ENCODE assay signal across 8 mouse cellular contexts in the genomic region with DNA sequence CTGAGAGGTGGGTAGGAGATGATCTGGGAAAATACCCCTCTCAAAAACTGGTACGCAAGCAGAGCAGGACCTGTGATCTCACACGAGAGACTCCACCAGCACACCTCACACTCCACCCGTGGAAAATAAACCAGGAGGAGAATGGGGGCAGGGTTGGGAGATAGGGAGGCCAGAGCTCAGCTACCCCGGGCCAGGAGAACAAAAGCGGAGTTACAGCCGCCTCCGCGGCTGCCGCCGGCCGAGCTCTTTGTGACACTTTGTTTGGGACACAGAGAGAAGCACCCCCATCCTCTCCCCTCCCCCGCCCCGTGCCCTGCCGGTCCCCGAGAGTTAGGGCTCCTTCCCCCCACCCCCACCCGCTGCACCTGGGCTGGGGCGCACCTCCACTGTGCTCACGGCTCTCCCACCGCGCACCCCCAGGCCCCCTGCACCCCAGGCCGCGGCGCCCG. TPM values are rescaled to one million over a fixed set of nuclear protein-coding genes. Genes with fewer than 3 reads are reported as not detected.
DNase-seq lines count a peak whose midpoint lies in the region; ATAC-seq and TF ChIP-seq lines count a peak whose summit lies in the region.

No protein-coding gene starts in this region.

- peak overlapping the region; percentile 96 for H3K27ac ChIP-seq in limb, embryonic 11.5 days (replicated peaks; ENCODE audit: low read depth, low read length)
- H3K27ac ChIP-seq in midbrain, postnatal 0 days (ENCODE audit: low read depth, low read length): peak overlapping the region; percentile 92

- H3K9ac ChIP-seq in limb, embryonic 11.5 days (ENCODE audit: low read length): peak overlapping the region; percentile 92
- H3K9ac ChIP-seq in midbrain, postnatal 0 days (replicated peaks; ENCODE audit: low read length, poor library complexity, severe bottlenecking): peak overlapping the region; percentile 89

- peak; percentile 60 for DNase-seq in left cerebral cortex, postnatal 4 days
- DNase-seq in left cerebral cortex, adult 8-10 months (ENCODE audit: low spot score in 2 of 2): no peak
- peak; percentile 72 for DNase-seq in cerebellum, adult 11-12 months
- DNase-seq in forelimb bud, embryonic 11.5 days (ENCODE audit: low read depth, low spot score): peak; percentile 31
- DNase-seq in limb, embryonic 11.5 days (ENCODE audit: low spot score): peak; percentile 69
- no peak for DNase-seq in midbrain, postnatal 0 days (ENCODE audit: low spot score)
- no peak for DNase-seq in frontal cortex, postnatal 14 days (ENCODE audit: low spot score in 2 of 2)
- no peak for DNase-seq in left cerebral cortex, postnatal 14 days (ENCODE audit: low spot score in 2 of 2)

- H3K9me3 ChIP-seq in limb, embryonic 11.5 days (ENCODE audit: control insufficient read depth, low read length): no peaks in the 10 kb centered on the region
- H3K9me3 ChIP-seq in midbrain, postnatal 0 days (ENCODE audit: low read length): no peaks in the 10 kb centered on the region

- WGBS in limb, embryonic 11.5 days: 2% methylated on average over 17 of the region's 24 CpGs
- WGBS in midbrain, postnatal 0 days: 2% methylated on average over 19 of the region's 24 CpGs

- intact Hi-C loops in left cerebral cortex, postnatal 4 days (cut with DNase I): no loop called here
- intact Hi-C loops in left cerebral cortex, postnatal 14 days (cut with DNase I): no loop called here

- TF ChIP-seq CTCF in midbrain, postnatal 0 days (IDR thresholded peaks at IDR 0.05): no peak

- ATAC-seq in limb, embryonic 11.5 days (ENCODE audit: insufficient number of reproducible peaks, low FRiP score, low TSS enrichment, low read depth): peak; percentile 22
- 0 out of 2 replicates have a peak, but pooled peaks have one; percentile 8 for ATAC-seq in midbrain, postnatal 0 days (ENCODE audit: low FRiP score)

- H3K4me3 ChIP-seq in limb, embryonic 11.5 days (ENCODE audit: low read depth, low read length): peak overlapping the region; percentile 70
- H3K4me3 ChIP-seq in midbrain, postnatal 0 days (ENCODE audit: low read depth, low read length): peak overlapping the region; percentile 66

- H3K36me3 ChIP-seq in limb, embryonic 11.5 days (ENCODE audit: control insufficient read depth, insufficient read depth, low read length): no peaks in the 10 kb centered on the region; the same call in 1 of the 2 replicates
- peaks cover 6% of the 10 kb centered on the region; the same call in 1 of the 2 replicates for H3K36me3 ChIP-seq in midbrain, postnatal 0 days (ENCODE audit: insufficient read depth, low read length)

- peaks cover 37% of the 10 kb centered on the region for H3K4me1 ChIP-seq in limb, embryonic 11.5 days (ENCODE audit: control insufficient read depth, insufficient read depth, low read length)
- peaks cover 27% of the 10 kb centered on the region for H3K4me1 ChIP-seq in midbrain, postnatal 0 days (ENCODE audit: insufficient read depth, low read length)

- H3K4me2 ChIP-seq in limb, embryonic 11.5 days (ENCODE audit: low read depth, severe bottlenecking): peak overlapping the region; percentile 58
- H3K4me2 ChIP-seq in midbrain, postnatal 0 days (ENCODE audit: low read depth, low read length, poor library complexity, severe bottlenecking): peak overlapping the region; percentile 81

- no peaks in the 10 kb centered on the region for H3K27me3 ChIP-seq in limb, embryonic 11.5 days (ENCODE audit: control insufficient read depth, insufficient read depth, low read length)
- no peaks in the 10 kb centered on the region for H3K27me3 ChIP-seq in midbrain, postnatal 0 days (ENCODE audit: insufficient read depth, low read length)

RNA-seq across cellular contexts. Expression of gene Tmem253, which starts 1.7 kb away (rescaled TPM):
- total RNA-seq in left cerebral cortex, postnatal 4 days (2021): under 1 TPM in 1 of 2 experiments, not detected in 1; 0.38 TPM
- total RNA-seq in left cerebral cortex, adult 8-10 months (2022): under 1 TPM in 2 of 4 experiments, not detected in 2; 0.51 to 0.59 TPM
- polyA plus RNA-seq in limb, embryonic 11.5 days (2014; fragmentation: Nextera tagmentation; extraction: Ambion mirVana): 0.60 and 1.3 TPM in 2 replicates
- not detected in 2 replicates for total RNA-seq in midbrain, postnatal 0 days (2014; rRNA removed)
- 0.18 and 0.81 TPM in 2 replicates for polyA plus RNA-seq in midbrain, postnatal 0 days (2015; fragmentation: Nextera tagmentation; extraction: Ambion mirVana)
- total RNA-seq in left cerebral cortex, postnatal 14 days (2021): under 1 TPM; 0.36 to 0.77 TPM

RNA-seq across cellular contexts. Expression of gene Zfp219, which starts 6.7 kb away (rescaled TPM):
- total RNA-seq in left cerebral cortex, postnatal 4 days (2021): 10 to 100 TPM; 32.3 to 36.7 TPM
- 10 to 100 TPM; 35.8 to 44.1 (median 42.2) TPM for total RNA-seq in left cerebral cortex, adult 8-10 months (2022)
- 51.6 and 52.0 TPM in 2 replicates for polyA plus RNA-seq in limb, embryonic 11.5 days (2014; fragmentation: Nextera tagmentation; extraction: Ambion mirVana)
- total RNA-seq in midbrain, postnatal 0 days (2014; rRNA removed): 60.4 and 65.5 TPM in 2 replicates
- 23.5 TPM in 2 replicates for polyA plus RNA-seq in midbrain, postnatal 0 days (2015; fragmentation: Nextera tagmentation; extraction: Ambion mirVana)
- 10 to 100 TPM; 29.5 to 33.6 TPM for total RNA-seq in left cerebral cortex, postnatal 14 days (2021)

RNA-seq across cellular contexts. Expression of gene Olfr221, which starts 28.5 kb away (rescaled TPM):
- total RNA-seq in left cerebral cortex, postnatal 4 days (2021): not detected
- total RNA-seq in left cerebral cortex, adult 8-10 months (2022): not detected
- polyA plus RNA-seq in limb, embryonic 11.5 days (2014; fragmentation: Nextera tagmentation; extraction: Ambion mirVana): not detected in 2 replicates
- total RNA-seq in midbrain, postnatal 0 days (2014; rRNA removed): not detected in 2 replicates
- not detected in 2 replicates for polyA plus RNA-seq in midbrain, postnatal 0 days (2015; fragmentation: Nextera tagmentation; extraction: Ambion mirVana)
- not detected for total RNA-seq in left cerebral cortex, postnatal 14 days (2021)

RNA-seq across cellular contexts. Expression of gene Arhgef40, which starts 29.3 kb away (rescaled TPM):
- 10 to 100 TPM; 59.8 to 68.1 TPM for total RNA-seq in left cerebral cortex, postnatal 4 days (2021)
- total RNA-seq in left cerebral cortex, adult 8-10 months (2022): 10 to 100 TPM; 28.0 to 39.5 (median 32.9) TPM
- polyA plus RNA-seq in limb, embryonic 11.5 days (2014; fragmentation: Nextera tagmentation; extraction: Ambion mirVana): 154 and 158 TPM in 2 replicates
- total RNA-seq in midbrain, postnatal 0 days (2014; rRNA removed): 93.8 and 108 TPM in 2 replicates
- polyA plus RNA-seq in midbrain, postnatal 0 days (2015; fragmentation: Nextera tagmentation; extraction: Ambion mirVana): 58.0 and 66.1 TPM in 2 replicates
- total RNA-seq in left cerebral cortex, postnatal 14 days (2021): 10 to 100 TPM; 31.9 to 35.2 TPM

Comparison
In these comparisons a context has a peak if more than half of its experiments do, and no peak if none do; other contexts are left out.
1. DNase-seq: peak in left cerebral cortex, postnatal 4 days (single experiment), cerebellum, adult 11-12 months (single experiment), forelimb bud, embryonic 11.5 days (single experiment) and limb, embryonic 11.5 days (single experiment); none in left cerebral cortex, adult 8-10 months (0 of 2), midbrain, postnatal 0 days (single experiment), frontal cortex, postnatal 14 days (0 of 2) and left cerebral cortex, postnatal 14 days (0 of 2).